Comparison of ENCODE assay signal across 17 mouse cellular contexts in the genomic region with DNA sequence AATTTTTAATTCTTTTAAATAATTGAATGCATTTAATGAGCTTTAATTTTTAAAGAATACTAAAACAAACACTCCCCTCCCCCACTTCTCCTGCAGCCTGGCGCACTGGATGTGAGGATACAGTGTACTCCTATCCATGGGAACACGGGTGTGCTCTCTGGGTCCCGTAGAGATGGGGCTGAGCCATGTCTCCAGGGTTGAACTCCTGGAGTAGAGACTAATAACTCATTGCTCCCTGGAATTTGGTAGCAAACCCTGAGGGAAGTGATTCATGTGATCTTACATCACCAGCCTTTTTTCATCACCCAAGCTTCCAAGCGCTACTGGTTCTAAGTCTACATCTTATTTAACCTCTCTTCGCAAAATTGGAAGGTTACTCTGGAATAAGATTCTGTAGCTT.
A peak's percentile ranks its signal among the peaks of the same experiment; 100 is the strongest.
DNase-seq lines count a peak whose midpoint lies in the region; TF ChIP-seq lines count a peak whose summit lies in the region.
"Had no signal": no experiment of that assay in that cellular context is flagged by ENCODE, and none has a peak within 500 bp of the region (broad histone marks: within the 10 kb centered on the region; RNA-seq: fewer than 3 reads in every experiment).

No protein-coding gene starts in this region.

- H3K27me3 ChIP-seq in heart, adult 2 months (ENCODE audit: control insufficient read depth, insufficient read depth, low read length): no peaks in the 10 kb centered on the region
- H3K27me3 ChIP-seq: embryonic facial prominence, embryonic 13.5 days; embryonic facial prominence, embryonic 15.5 days; forebrain, embryonic 12.5 days had no signal

- no peak for TF ChIP-seq CTCF in heart, adult 2 months (IDR thresholded peaks at IDR 0.05)

- intact Hi-C loops in heart, adult 2 months (cut with DNase I): loop anchor here (5.0 kb wide), 1 partner anchor 338 kb away; no protein-coding TSS in a partner anchor
- intact Hi-C loops in heart, postnatal 36 days (cut with DNase I): no loop called here

- H3K4me1 ChIP-seq in heart, adult 2 months (ENCODE audit: control insufficient read depth, insufficient read depth, low read length): no peaks in the 10 kb centered on the region

- H3K4me3 ChIP-seq in heart, adult 2 months: no peak overlapping the region
- H3K4me3 ChIP-seq: embryonic facial prominence, embryonic 13.5 days; embryonic facial prominence, embryonic 15.5 days; erythroblast, embryonic 14.5 days; forebrain, embryonic 10.5 days; forebrain, embryonic 12.5 days had no signal

- no peak overlapping the region for H3K27ac ChIP-seq in heart, adult 2 months
- H3K27ac ChIP-seq: embryonic facial prominence, embryonic 13.5 days; embryonic facial prominence, embryonic 15.5 days; forebrain, embryonic 10.5 days; forebrain, embryonic 12.5 days had no signal

- H3K36me3 ChIP-seq in heart, adult 2 months (ENCODE audit: control insufficient read depth, insufficient read depth, low read length): no peaks in the 10 kb centered on the region
- H3K36me3 ChIP-seq: embryonic facial prominence, embryonic 13.5 days; embryonic facial prominence, embryonic 15.5 days; forebrain, embryonic 10.5 days; forebrain, embryonic 12.5 days had no signal

- WGBS in heart, adult 2 months: 73% methylated on average over 5 of the region's 5 CpGs

- DNase-seq in heart, adult 11 months: peak; percentile 90
- DNase-seq in heart, adult 2 months: no peak
- DNase-seq in heart, adult 9 months (ENCODE audit: low spot score in 2 of 2): peak; percentile 14 to 17
- no peak for DNase-seq in heart, postnatal 36 days
- no peak for DNase-seq in frontal cortex, postnatal 25 days (ENCODE audit: low spot score in 2 of 2)
- DNase-seq: adrenal gland, adult 2 months; adrenal gland, postnatal 10 days; adrenal gland, postnatal 25 days; cerebellum, adult 11 months; cerebellum, adult 18-20 months; cerebellum, adult 8-10 months; cerebellum, postnatal 36 days had no signal

- no peak for TF ChIP-seq EP300 in heart, adult 2 months (IDR thresholded peaks at IDR 0.05; ENCODE audit: insufficient read depth, low read depth, low read length)

- no peak for TF ChIP-seq POLR2A in heart, adult 2 months (IDR thresholded peaks at IDR 0.05; ENCODE audit: insufficient read depth, low read depth, low read length)

- no peak overlapping the region for H3K9ac ChIP-seq in heart, adult 2 months (ENCODE audit: low read depth, low read length)
- H3K9ac ChIP-seq: embryonic facial prominence, embryonic 13.5 days; embryonic facial prominence, embryonic 15.5 days; forebrain, embryonic 12.5 days had no signal

- H3K79me2 ChIP-seq in heart, adult 2 months (replicated peaks; ENCODE audit: control insufficient read depth, insufficient read depth, low read length): no peaks in the 10 kb centered on the region

Comparison
In these comparisons a context has a peak if more than half of its experiments do, and no peak if none do; other contexts are left out.
1. DNase-seq: peak in heart, adult 11 months (single experiment) and heart, adult 9 months (2 of 2); none in heart, adult 2 months (0 of 2), heart, postnatal 36 days (0 of 2) and frontal cortex, postnatal 25 days (0 of 2).